Mouse (Mus musculus) megakaryocyte, embryonic 14.5 days (primary cell): Measurements from ENCODE around the gene Etnk1.

ENCODE experiments used
- FLI1 ChIP-seq: IDR thresholded peaks from 2 replicates; pipeline ENCODE4 v1.6.1; 2012; ENCODE audit warnings: low read length, inconsistent platforms, mixed read lengths
- GATA1 ChIP-seq: IDR thresholded peaks from 3 replicates; pipeline ENCODE4 v1.6.1; 2012; ENCODE audit warnings: mixed read lengths, low read length, inconsistent platforms, borderline replicate concordance

GRCm38 (mm10) chr6:143130411-143130810 is 36.6 kb upstream of the Etnk1 start:
- TF ChIP-seq GATA1 (no peak), FLI1 (no peak)
